In the genomic region with DNA sequence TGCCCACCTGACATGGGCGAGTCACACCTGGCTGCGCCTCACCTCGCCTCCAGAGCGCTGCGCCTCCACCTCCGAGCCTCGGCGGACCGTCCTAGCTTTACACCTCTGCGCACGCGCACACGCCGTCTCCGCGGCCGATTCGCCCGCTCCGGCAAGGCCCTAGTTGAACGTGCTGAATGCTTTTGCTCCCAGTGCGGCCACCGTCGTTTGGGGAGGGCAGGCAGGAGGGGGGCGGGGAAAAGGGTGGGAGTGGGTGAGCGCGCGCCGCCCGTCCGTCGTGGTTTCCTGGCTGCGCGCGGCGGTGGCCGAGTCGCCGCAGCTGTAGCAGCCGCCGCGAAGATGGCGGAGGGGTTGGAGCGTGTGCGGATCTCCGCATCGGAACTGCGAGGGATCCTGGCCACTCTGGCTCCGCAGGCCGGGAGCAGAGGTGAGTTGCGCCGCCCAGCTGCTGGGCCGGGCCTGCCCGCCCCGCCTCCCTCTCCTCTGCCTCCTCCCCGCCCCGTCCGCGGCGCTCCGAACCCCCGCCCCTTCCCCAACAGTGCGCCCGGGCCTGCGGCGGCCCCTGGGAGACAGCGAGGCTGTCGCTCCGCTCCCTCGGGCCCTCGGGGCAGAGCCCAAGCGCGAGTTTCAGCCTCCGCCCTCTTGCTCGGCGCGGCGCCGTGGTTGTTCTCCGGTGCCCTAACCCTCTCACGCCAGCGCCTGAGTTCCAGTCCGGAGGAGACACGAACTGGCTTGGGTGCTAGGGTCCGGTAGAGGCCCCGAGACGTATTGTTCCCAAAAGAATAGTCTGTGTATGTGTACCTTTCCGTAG, we compare ENCODE assay signal across 8 mouse cellular contexts. TPM values are rescaled to one million over a fixed set of nuclear protein-coding genes. Genes with fewer than 3 reads are reported as not detected.
DNase-seq lines count a peak whose midpoint lies in the region; ATAC-seq and TF ChIP-seq lines count a peak whose summit lies in the region.

A gene (plus strand): TSS at position 247 of the 811 bp plus-strand sequence.
A gene (minus strand): TSS at position 372 of the 811 bp plus-strand sequence.

- peak within 1 kb of the TSS; percentile 97 for H3K27ac ChIP-seq in hindbrain, embryonic 10.5 days
- peak within 1 kb of the TSS; percentile 98 for H3K27ac ChIP-seq in lung, postnatal 0 days (ENCODE audit: low read length)

- no peaks in the 10 kb centered on the region for H3K27me3 ChIP-seq in hindbrain, embryonic 10.5 days (ENCODE audit: insufficient read depth, poor library complexity, severe bottlenecking)
- H3K27me3 ChIP-seq in lung, postnatal 0 days (replicated peaks; ENCODE audit: insufficient read depth, low read length): no peaks in the 10 kb centered on the region

- TF ChIP-seq CTCF in lung, postnatal 0 days (IDR thresholded peaks at IDR 0.05): no peak; the same call in 1 of the 2 replicates

- WGBS in hindbrain, embryonic 10.5 days: under 1% methylated on average over 87 of the region's 88 CpGs
- WGBS in lung, postnatal 0 days: under 1% methylated on average over 51 of the region's 88 CpGs

- no peak for TF ChIP-seq EP300 in lung, postnatal 0 days (IDR thresholded peaks at IDR 0.05)

- peak within 1 kb of the TSS; percentile 95 for H3K9ac ChIP-seq in lung, postnatal 0 days (replicated peaks; ENCODE audit: low read depth)

- peak; percentile 96 for DNase-seq in MN1 (ENCODE audit: low spot score)
- peak; percentile 90 for DNase-seq in cerebellum, adult 9-10 months
- peak; percentile 98 for DNase-seq in hindbrain, embryonic 10.5 days (ENCODE audit: low spot score)
- DNase-seq in layer of hippocampus, adult 9-11 months: peak; percentile 93
- DNase-seq in lung, postnatal 0 days (ENCODE audit: low spot score): peak; percentile 98
- DNase-seq in ovary, postnatal 14 days (ENCODE audit: low spot score): peak; percentile 84
- peak; percentile 95 for DNase-seq in thymus, postnatal 14 days

- peaks cover 21% of the 10 kb centered on the region for H3K36me3 ChIP-seq in hindbrain, embryonic 10.5 days
- 0 out of 2 replicates have a peak, but pooled peaks cover 5% of the 10 kb centered on the region for H3K36me3 ChIP-seq in lung, postnatal 0 days (ENCODE audit: insufficient read depth, low read length)

- ATAC-seq in frontal cortex, adult (ENCODE audit: low TSS enrichment): peak; percentile 83
- ATAC-seq in lung, postnatal 0 days: peak; percentile 96

- H3K4me2 ChIP-seq in lung, postnatal 0 days (replicated peaks; ENCODE audit: low read depth, low read length): peak within 1 kb of the TSS; percentile 60

- H3K9me3 ChIP-seq in hindbrain, embryonic 10.5 days: no peaks in the 10 kb centered on the region
- H3K9me3 ChIP-seq in lung, postnatal 0 days (ENCODE audit: low read length): no peaks in the 10 kb centered on the region

- peaks cover 22% of the 10 kb centered on the region for H3K4me1 ChIP-seq in hindbrain, embryonic 10.5 days (replicated peaks)
- H3K4me1 ChIP-seq in lung, postnatal 0 days (ENCODE audit: insufficient read depth, low read depth, low read length): peaks cover 9% of the 10 kb centered on the region; the same call in 1 of the 2 replicates

- peak within 1 kb of the TSS; percentile 94 for H3K4me3 ChIP-seq in hindbrain, embryonic 10.5 days
- H3K4me3 ChIP-seq in lung, postnatal 0 days (ENCODE audit: low read depth, low read length): peak within 1 kb of the TSS; percentile 90

RNA-seq across cellular contexts. Expression of the first gene that starts in this region (rescaled TPM):
- 18.7 and 19.2 TPM in 2 replicates for polyA plus RNA-seq in hindbrain, embryonic 10.5 days (2016; fragmentation: Nextera tagmentation; extraction: Ambion mirVana)
- 9.9 and 11.0 TPM in 2 replicates for polyA plus RNA-seq in lung, postnatal 0 days (2015; fragmentation: Nextera tagmentation; extraction: Ambion mirVana)

RNA-seq across cellular contexts. Expression of the second gene that starts in this region (rescaled TPM):
- polyA plus RNA-seq in hindbrain, embryonic 10.5 days (2016; fragmentation: Nextera tagmentation; extraction: Ambion mirVana): 17.6 and 24.4 TPM in 2 replicates
- 11.9 and 12.9 TPM in 2 replicates for polyA plus RNA-seq in lung, postnatal 0 days (2015; fragmentation: Nextera tagmentation; extraction: Ambion mirVana)

Comparison
In these comparisons a context has a peak if more than half of its experiments do, and no peak if none do; other contexts are left out.
1. Peak in every context shown above with its lines: DNase-seq, ATAC-seq, H3K4me3 ChIP-seq and H3K27ac ChIP-seq.